Mouse (Mus musculus): ENCODE measurements at regions not wholly inside any gene's neighbourhood (a gene's known extent, or its start where the extent isn't known, plus 50 kb on each side); places are given as distances from the start of the nearest gene placed in this dataset.

GRCm38 (mm10) chr19:26445309-26445708, 159.5 kb upstream of the Smarca2 start:
- Histone ChIP-seq H3K4me1 (ENCODE audit: control insufficient read depth, insufficient read depth, low read length) (no peaks in the 10 kb centered on the region), H3K36me3 (ENCODE audit: control insufficient read depth, insufficient read depth, low read length) (no peaks in the 10 kb centered on the region), H3K4me3 (replicated peaks; ENCODE audit: low read depth, low read length) (no peak overlapping the region), H3K4me2 (ENCODE audit: low read length) (no peak overlapping the region), H3K9ac (replicated peaks; ENCODE audit: low read length) (no peak overlapping the region), H3K9me3 (ENCODE audit: control insufficient read depth, low read length) (no peaks in the 10 kb centered on the region), H3K27me3 (ENCODE audit: control insufficient read depth, insufficient read depth, low read length) (no peaks in the 10 kb centered on the region), H3K27ac (replicated peaks; ENCODE audit: low read depth, low read length) (no peak overlapping the region)
- no peak for DNase-seq
- 87% methylated on average over 4 of the region's 4 CpGs for WGBS
- ATAC-seq (ENCODE audit: low FRiP score, low TSS enrichment): no peak

GRCm38 (mm10) chr19:26447427-26448023, 157.3 kb upstream of the Smarca2 start:
- Histone ChIP-seq H3K27ac (replicated peaks; ENCODE audit: low read depth, low read length) (no peak overlapping the region), H3K4me1 (ENCODE audit: control insufficient read depth, insufficient read depth, low read length) (no peaks in the 10 kb centered on the region), H3K27me3 (ENCODE audit: control insufficient read depth, insufficient read depth, low read length) (no peaks in the 10 kb centered on the region), H3K9me3 (ENCODE audit: control insufficient read depth, low read length) (no peaks in the 10 kb centered on the region), H3K36me3 (ENCODE audit: control insufficient read depth, insufficient read depth, low read length) (no peaks in the 10 kb centered on the region), H3K9ac (replicated peaks; ENCODE audit: low read length) (no peak overlapping the region), H3K4me2 (ENCODE audit: low read length) (no peak overlapping the region), H3K4me3 (replicated peaks; ENCODE audit: low read depth, low read length) (no peak overlapping the region)
- ATAC-seq (ENCODE audit: low FRiP score, low TSS enrichment) (no peak), DNase-seq (no peak)
- 89% methylated on average over 7 of the region's 7 CpGs for WGBS

- Histone ChIP-seq H3K4me3 (replicated peaks; ENCODE audit: low read depth, low read length) (no peak overlapping the region), H3K27ac (replicated peaks; ENCODE audit: low read depth, low read length) (no peak overlapping the region), H3K4me2 (ENCODE audit: low read length) (no peak overlapping the region), H3K9ac (replicated peaks; ENCODE audit: low read length) (no peak overlapping the region), H3K27me3 (ENCODE audit: control insufficient read depth, insufficient read depth, low read length) (no peaks in the 10 kb centered on the region), H3K9me3 (ENCODE audit: control insufficient read depth, low read length) (no peaks in the 10 kb centered on the region), H3K36me3 (ENCODE audit: control insufficient read depth, insufficient read depth, low read length) (no peaks in the 10 kb centered on the region), H3K4me1 (ENCODE audit: control insufficient read depth, insufficient read depth, low read length) (no peaks in the 10 kb centered on the region)
- DNase-seq (no peak), ATAC-seq (ENCODE audit: low FRiP score, low TSS enrichment) (no peak)
- 48% methylated on average over 4 of the region's 4 CpGs for WGBS
Observed at GRCm38 (mm10) chr19:26461712-26462111, 143.1 kb upstream of the Smarca2 start.

- Histone ChIP-seq H3K4me1 (ENCODE audit: control insufficient read depth, insufficient read depth, low read length) (peaks cover 4% of the 10 kb centered on the region), H3K27me3 (ENCODE audit: control insufficient read depth, insufficient read depth, low read length) (no peaks in the 10 kb centered on the region), H3K9me3 (ENCODE audit: control insufficient read depth, low read length) (no peaks in the 10 kb centered on the region), H3K4me3 (replicated peaks; ENCODE audit: low read depth, low read length) (no peak overlapping the region), H3K36me3 (ENCODE audit: control insufficient read depth, insufficient read depth, low read length) (no peaks in the 10 kb centered on the region), H3K9ac (replicated peaks; ENCODE audit: low read length) (no peak overlapping the region), H3K27ac (replicated peaks; ENCODE audit: low read depth, low read length) (no peak overlapping the region), H3K4me2 (ENCODE audit: low read length) (no peak overlapping the region)
- DNase-seq (peak; percentile 71), ATAC-seq (ENCODE audit: low FRiP score, low TSS enrichment) (no peak)
- 53% methylated on average over 2 of the region's 2 CpGs for WGBS
Observed at GRCm38 (mm10) chr19:26465228-26465627, 139.6 kb upstream of the Smarca2 start.

GRCm38 (mm10) chr19:26466244-26466643, 138.6 kb upstream of the Smarca2 start:
- ATAC-seq (ENCODE audit: low FRiP score, low TSS enrichment) (no peak), DNase-seq (no peak)
- Histone ChIP-seq H3K36me3 (ENCODE audit: control insufficient read depth, insufficient read depth, low read length) (no peaks in the 10 kb centered on the region), H3K4me1 (ENCODE audit: control insufficient read depth, insufficient read depth, low read length) (peaks cover 4% of the 10 kb centered on the region), H3K9ac (replicated peaks; ENCODE audit: low read length) (no peak overlapping the region), H3K9me3 (ENCODE audit: control insufficient read depth, low read length) (no peaks in the 10 kb centered on the region), H3K27ac (replicated peaks; ENCODE audit: low read depth, low read length) (no peak overlapping the region), H3K27me3 (ENCODE audit: control insufficient read depth, insufficient read depth, low read length) (no peaks in the 10 kb centered on the region), H3K4me2 (ENCODE audit: low read length) (no peak overlapping the region), H3K4me3 (replicated peaks; ENCODE audit: low read depth, low read length) (no peak overlapping the region)
- WGBS: 79% methylated on average over 4 of the region's 4 CpGs

GRCm38 (mm10) chr19:26467179-26467651, 137.6 kb upstream of the Smarca2 start:
- H3K9me3 ChIP-seq (ENCODE audit: control insufficient read depth, low read length): no peaks in the 10 kb centered on the region
- no peaks in the 10 kb centered on the region for H3K27me3 ChIP-seq (ENCODE audit: control insufficient read depth, insufficient read depth, low read length)
- H3K4me3 ChIP-seq (replicated peaks; ENCODE audit: low read depth, low read length): no peak overlapping the region
- H3K4me1 ChIP-seq (ENCODE audit: control insufficient read depth, insufficient read depth, low read length): peaks cover 4% of the 10 kb centered on the region
- ATAC-seq (ENCODE audit: low FRiP score, low TSS enrichment) (no peak), DNase-seq (peak; percentile 67)
- H3K36me3 ChIP-seq (ENCODE audit: control insufficient read depth, insufficient read depth, low read length): no peaks in the 10 kb centered on the region
- peak overlapping the region; percentile 58 for H3K27ac ChIP-seq (replicated peaks; ENCODE audit: low read depth, low read length)
- H3K4me2 ChIP-seq (ENCODE audit: low read length): no peak overlapping the region
- 16% methylated on average over 5 of the region's 5 CpGs for WGBS
- H3K9ac ChIP-seq (replicated peaks; ENCODE audit: low read length): no peak overlapping the region

- H3K4me3 ChIP-seq (replicated peaks; ENCODE audit: low read depth, low read length): no peak overlapping the region
- 89% methylated on average over 1 of the region's 1 CpGs for WGBS
Observed at GRCm38 (mm10) chr19:26472659-26473058, 132.2 kb upstream of the Smarca2 start.

GRCm38 (mm10) chr19:26473211-26473610, 131.6 kb upstream of the Smarca2 start:
- Histone ChIP-seq H3K4me2 (ENCODE audit: low read length) (no peak overlapping the region), H3K9me3 (ENCODE audit: control insufficient read depth, low read length) (no peaks in the 10 kb centered on the region), H3K4me1 (ENCODE audit: control insufficient read depth, insufficient read depth, low read length) (peaks cover 5% of the 10 kb centered on the region; the same call in 1 of the 2 replicates), H3K27me3 (ENCODE audit: control insufficient read depth, insufficient read depth, low read length) (no peaks in the 10 kb centered on the region), H3K27ac (replicated peaks; ENCODE audit: low read depth, low read length) (no peak overlapping the region), H3K4me3 (replicated peaks; ENCODE audit: low read depth, low read length) (no peak overlapping the region), H3K9ac (replicated peaks; ENCODE audit: low read length) (no peak overlapping the region), H3K36me3 (ENCODE audit: control insufficient read depth, insufficient read depth, low read length) (no peaks in the 10 kb centered on the region)
- ATAC-seq (ENCODE audit: low FRiP score, low TSS enrichment) (no peak), DNase-seq (no peak)
- WGBS: 91% methylated on average over 3 of the region's 3 CpGs

More at GRCm38 (mm10) chr19:26472659-26473058, 132.2 kb upstream of the Smarca2 start:
- H3K9me3 ChIP-seq (ENCODE audit: control insufficient read depth, low read length): no peaks in the 10 kb centered on the region
- no peaks in the 10 kb centered on the region for H3K27me3 ChIP-seq (ENCODE audit: control insufficient read depth, insufficient read depth, low read length)
- no peak for ATAC-seq (ENCODE audit: low FRiP score, low TSS enrichment)
- no peak overlapping the region for H3K27ac ChIP-seq (replicated peaks; ENCODE audit: low read depth, low read length)
- H3K36me3 ChIP-seq (ENCODE audit: control insufficient read depth, insufficient read depth, low read length): no peaks in the 10 kb centered on the region
- no peak overlapping the region for H3K9ac ChIP-seq (replicated peaks; ENCODE audit: low read length)
- no peak for DNase-seq
- no peak overlapping the region for H3K4me2 ChIP-seq (ENCODE audit: low read length)
- no peaks in the 10 kb centered on the region; the same call in 1 of the 2 replicates for H3K4me1 ChIP-seq (ENCODE audit: control insufficient read depth, insufficient read depth, low read length)

- H3K36me3 ChIP-seq (ENCODE audit: control insufficient read depth, insufficient read depth, low read length): no peaks in the 10 kb centered on the region
- 52% methylated on average over 2 of the region's 2 CpGs for WGBS
- H3K4me3 ChIP-seq (replicated peaks; ENCODE audit: low read depth, low read length): no peak overlapping the region
- no peaks in the 10 kb centered on the region for H3K27me3 ChIP-seq (ENCODE audit: control insufficient read depth, insufficient read depth, low read length)
- no peak overlapping the region for H3K4me2 ChIP-seq (ENCODE audit: low read length)
- H3K27ac ChIP-seq (replicated peaks; ENCODE audit: low read depth, low read length): no peak overlapping the region
- H3K4me1 ChIP-seq (ENCODE audit: control insufficient read depth, insufficient read depth, low read length): peaks cover 9% of the 10 kb centered on the region; the same call in 1 of the 2 replicates
- DNase-seq: no peak
- no peak overlapping the region for H3K9ac ChIP-seq (replicated peaks; ENCODE audit: low read length)
- no peak for ATAC-seq (ENCODE audit: low FRiP score, low TSS enrichment)
- no peaks in the 10 kb centered on the region for H3K9me3 ChIP-seq (ENCODE audit: control insufficient read depth, low read length)
Observed at GRCm38 (mm10) chr19:26475197-26475596, 129.7 kb upstream of the Smarca2 start.
